Mouse (Mus musculus) liver, adult 2 months (tissue): Measurements from ENCODE around the gene Snx32.

Source experiments
- CTCF ChIP-seq: fragments of 200-500 bp; IDR thresholded peaks from 2 replicates; pipeline ENCODE4 v1.5.1; 2011; ENCODE audit warnings: low read depth, low read length, control low read depth
- POLR2A ChIP-seq: fragments of 200-500 bp; IDR thresholded peaks from 2 replicates; pipeline ENCODE4 v1.6.1; 2011; ENCODE audit warnings: low read length, control low read depth; ENCODE audit not compliant: insufficient read depth; ENCODE audit errors: extremely low read depth

DNA sequence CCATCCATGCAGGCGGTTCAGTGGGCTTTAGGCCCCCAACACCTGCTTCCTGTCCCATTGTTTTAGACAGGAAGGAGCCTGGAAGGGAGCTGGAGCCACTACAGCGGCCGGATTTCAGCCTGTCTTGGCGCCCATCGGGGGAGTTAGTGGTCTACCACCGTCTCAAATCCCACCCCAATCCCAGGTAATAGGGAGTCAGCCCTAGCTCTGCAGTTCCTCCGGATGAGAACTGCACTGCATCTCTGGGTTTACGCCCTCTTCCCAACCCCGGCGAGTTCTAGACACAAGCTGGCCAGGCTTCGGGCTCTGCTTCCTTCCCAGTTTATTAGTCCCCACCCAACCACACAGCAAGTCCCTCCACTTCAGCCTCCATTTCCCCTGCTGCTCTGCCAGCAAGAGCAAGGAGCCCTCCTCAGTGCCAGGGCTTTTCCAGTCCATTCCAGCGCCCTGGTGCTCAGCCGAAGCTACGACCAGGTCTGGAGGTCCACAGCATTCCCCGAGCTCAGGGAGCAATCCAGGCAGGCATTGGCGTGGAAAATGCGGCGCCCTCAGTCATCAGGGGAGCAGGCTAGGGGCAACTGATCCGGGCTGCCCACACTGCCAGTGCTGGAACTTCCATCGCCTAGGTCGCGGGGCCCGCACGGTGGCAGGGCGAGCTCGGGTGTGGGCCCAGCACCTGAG lies 54.0 kb downstream of the Snx32 start:
- TF ChIP-seq POLR2A (no peak), CTCF (no peak)
